Mouse (Mus musculus) layer of hippocampus, postnatal 36 days (tissue): ENCODE data around the gene Pik3cd. TPM values are rescaled to one million over a fixed set of nuclear protein-coding genes. Genes with fewer than 3 reads are reported as not detected.

ENCODE experiments used
- DNase-seq, 2 experiments: peaks; one replicate each; pipeline ENCODE4 v3.0.0; 2022
- microRNA-seq, 2 experiments: library from miRNA; unstranded; fragments of <30 nt; microRNA quantifications; one replicate each; pipeline ENCODE4 v1.2.0; 2021
- total RNA-seq, 2 experiments: library from RNA; stranded (reverse); gene quantifications; 2 replicates each; pipeline ENCODE4 v1.2.3; 2021

Gene Pik3cd
- total RNA-seq, 2 experiments from 2014 or later: 20.8 to 25.0 TPM

- DNase-seq: no peak
Measured at GRCm38 (mm10) chr4:149608309-149608638, 94.1 kb downstream of the Pik3cd start.

GRCm38 (mm10) chr4:149607591-149608308, 94.6 kb downstream of the Pik3cd start:
- no peak for DNase-seq

- DNase-seq: no peak
Measured at GRCm38 (mm10) chr4:149606766-149607358, 95.5 kb downstream of the Pik3cd start.

GRCm38 (mm10) chr4:149606056-149606455, 96.3 kb downstream of the Pik3cd start:
- no peak for DNase-seq

- DNase-seq: no peak
Measured at GRCm38 (mm10) chr4:149604518-149604917, 97.9 kb downstream of the Pik3cd start.

- DNase-seq: no peak
Measured at GRCm38 (mm10) chr4:149603860-149604259, 98.5 kb downstream of the Pik3cd start.

GRCm38 (mm10) chr4:149602236-149602635, 100.1 kb downstream of the Pik3cd start:
- no peak for DNase-seq

GRCm38 (mm10) chr4:149601484-149601883, 100.9 kb downstream of the Pik3cd start:
- no peak for DNase-seq

DNA sequence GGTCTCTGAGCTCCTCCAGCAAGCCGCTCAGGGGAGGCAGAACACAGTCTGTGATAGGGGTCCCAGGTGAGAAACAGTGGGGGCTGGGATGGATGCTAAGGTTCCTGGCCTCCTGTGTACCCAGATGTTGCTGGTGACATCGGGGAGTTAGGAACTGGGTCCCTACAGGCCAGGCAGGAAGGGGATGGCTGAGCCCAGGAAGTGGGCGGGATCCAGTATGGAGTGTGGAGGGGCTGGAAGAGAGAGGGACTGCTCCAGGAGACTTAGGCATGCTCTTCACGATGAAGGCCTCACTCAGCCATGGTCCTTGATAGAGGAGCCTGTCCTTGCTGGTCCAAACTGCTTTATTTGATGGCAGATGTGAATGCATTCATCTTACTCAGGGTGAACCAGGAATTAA, 102.2 kb downstream of the Pik3cd start:
- no peak for DNase-seq

DNA sequence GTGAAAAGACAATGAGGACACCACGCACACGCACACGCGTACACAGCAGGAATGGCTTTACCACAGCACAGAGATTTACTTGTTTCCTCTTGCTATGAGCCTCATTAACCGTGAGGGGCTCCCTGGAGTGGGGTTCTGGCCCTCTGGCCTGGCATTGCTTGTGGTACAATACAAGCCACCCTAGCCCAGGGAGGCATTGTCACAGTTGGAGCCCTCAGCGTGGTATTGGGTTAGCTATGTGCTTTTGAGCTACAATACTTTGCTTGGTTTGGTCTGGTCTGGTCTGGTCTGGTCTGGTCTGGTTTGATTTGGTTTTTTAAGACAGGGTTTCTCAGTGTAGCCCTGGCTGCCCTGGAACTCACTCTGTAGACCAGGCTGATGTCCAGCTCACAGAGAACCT, 102.8 kb downstream of the Pik3cd start:
- no peak for DNase-seq

Small RNA genes lying within 50 kb of the gene (microRNA-seq; reads per million reads assigned to microRNA genes)
- 2.4 to 3.2 reads per million in 2 experiments for gene Mir7023

Other genes with a start within 250 kb of the Pik3cd start
- not detected for gene Rbp7, start 247.6 kb downstream of the Pik3cd start, total RNA-seq
- gene Tmem274, start 225.2 kb downstream of the Pik3cd start, total RNA-seq: not detected
- gene Nmnat1, start 217.4 kb downstream of the Pik3cd start, total RNA-seq: 1 to 10 TPM; 8.3 to 8.4 TPM
- 10 to 100 TPM; 19.4 to 23.6 TPM for gene Lzic, start 217.3 kb downstream of the Pik3cd start, total RNA-seq
- 10 to 100 TPM; 33.6 to 37.4 TPM for gene Ctnnbip1, start 184.3 kb downstream of the Pik3cd start, total RNA-seq
- gene Clstn1, start 116.1 kb downstream of the Pik3cd start, total RNA-seq: 100 to 1,000 TPM; 747 to 821 TPM
- gene Tmem201, start 35.5 kb upstream of the Pik3cd start, total RNA-seq: 10 to 100 TPM; 64.9 to 67.5 TPM
- gene Slc25a33, start 71.7 kb upstream of the Pik3cd start, total RNA-seq: 10 to 100 TPM; 33.0 to 36.4 TPM